Comparison of ENCODE assay signal across 13 mouse cellular contexts in genomic region chr1:182897506-182898138, GRCm38 (mm10). TPM values are rescaled to one million over a fixed set of nuclear protein-coding genes. Genes with fewer than 3 reads are reported as not detected.
DNase-seq lines count a peak whose midpoint lies in the region; ATAC-seq lines count a peak whose summit lies in the region.
"Had no signal": no experiment of that assay in that cellular context is flagged by ENCODE, and none has a peak within 500 bp of the region (broad histone marks: within the 10 kb centered on the region; RNA-seq: fewer than 3 reads in every experiment).

No protein-coding gene starts in this region.

- 76% methylated on average over 12 of the region's 12 CpGs for whole genome bisulfite sequencing in forebrain, embryonic 11.5 days
- WGBS in forebrain, embryonic 10.5 days, result 82% methylated on average over 12 of the region's 12 CpGs
- WGBS in neural tube, embryonic 12.5 days, result 72% methylated on average over 12 of the region's 12 CpGs
- WGBS in forebrain, embryonic 16.5 days, result 41% methylated on average over 12 of the region's 12 CpGs
- 57% methylated on average over 12 of the region's 12 CpGs for WGBS in neural tube, embryonic 14.5 days

- H3K9ac ChIP-seq in forebrain, embryonic 11.5 days (ENCODE audit: low read length), result no peak overlapping the region
- no peak overlapping the region for H3K9ac ChIP-seq in neural tube, embryonic 12.5 days
- H3K9ac ChIP-seq in forebrain, embryonic 16.5 days (replicated peaks; ENCODE audit: low read depth, low read length), result no peak overlapping the region
- H3K9ac ChIP-seq in neural tube, embryonic 14.5 days (replicated peaks; ENCODE audit: low read depth, low read length), result no peak overlapping the region
- H3K9ac ChIP-seq: heart, embryonic 13.5 days; liver, embryonic 13.5 days had no signal

- no peak overlapping the region for H3K4me2 ChIP-seq in forebrain, embryonic 11.5 days (ENCODE audit: low read depth, low read length, severe bottlenecking)
- H3K4me2 ChIP-seq in neural tube, embryonic 12.5 days (replicated peaks), result no peak overlapping the region
- H3K4me2 ChIP-seq in forebrain, embryonic 16.5 days (ENCODE audit: low read length), result no peak overlapping the region
- H3K4me2 ChIP-seq in neural tube, embryonic 14.5 days (ENCODE audit: low read depth, low read length), result no peak overlapping the region
- H3K4me2 ChIP-seq: heart, embryonic 13.5 days; liver, embryonic 13.5 days had no signal

- no peak overlapping the region for H3K27ac ChIP-seq in forebrain, embryonic 11.5 days (ENCODE audit: low read depth, low read length)
- no peak overlapping the region for H3K27ac ChIP-seq in forebrain, embryonic 10.5 days
- no peak overlapping the region for H3K27ac ChIP-seq in neural tube, embryonic 12.5 days
- H3K27ac ChIP-seq in forebrain, embryonic 16.5 days (ENCODE audit: low read length), result no peak overlapping the region
- H3K27ac ChIP-seq in neural tube, embryonic 14.5 days (ENCODE audit: low read depth, low read length), result peak overlapping the region; percentile 29
- H3K27ac ChIP-seq: heart, embryonic 13.5 days; left cerebral cortex, adult 2 months; liver, embryonic 13.5 days; macrophage had no signal

- H3K4me1 ChIP-seq in forebrain, embryonic 11.5 days (replicated peaks; ENCODE audit: control insufficient read depth, insufficient read depth, low read length), result no peaks in the 10 kb centered on the region
- no peaks in the 10 kb centered on the region for H3K4me1 ChIP-seq in forebrain, embryonic 10.5 days
- H3K4me1 ChIP-seq in neural tube, embryonic 12.5 days, result no peaks in the 10 kb centered on the region
- peaks cover 7% of the 10 kb centered on the region; the same call in 1 of the 2 replicates for H3K4me1 ChIP-seq in forebrain, embryonic 16.5 days (replicated peaks; ENCODE audit: control insufficient read depth, insufficient read depth, low read length)
- H3K4me1 ChIP-seq in neural tube, embryonic 14.5 days (ENCODE audit: control insufficient read depth, insufficient read depth, low read length), result peaks cover 5% of the 10 kb centered on the region; the same call in 1 of the 2 replicates
- H3K4me1 ChIP-seq: liver, embryonic 13.5 days had no signal

- H3K4me3 ChIP-seq in forebrain, embryonic 11.5 days (ENCODE audit: low read depth, low read length), result no peak overlapping the region
- H3K4me3 ChIP-seq in forebrain, embryonic 10.5 days, result no peak overlapping the region
- no peak overlapping the region for H3K4me3 ChIP-seq in neural tube, embryonic 12.5 days
- no peak overlapping the region for H3K4me3 ChIP-seq in forebrain, embryonic 16.5 days (replicated peaks; ENCODE audit: low read length)
- H3K4me3 ChIP-seq in neural tube, embryonic 14.5 days (ENCODE audit: low read depth, low read length), result no peak overlapping the region
- H3K4me3 ChIP-seq: heart, embryonic 13.5 days; left cerebral cortex, adult 2 months; liver, embryonic 13.5 days had no signal

- no peaks in the 10 kb centered on the region for H3K36me3 ChIP-seq in forebrain, embryonic 11.5 days (ENCODE audit: control insufficient read depth, insufficient read depth, low read length)
- H3K36me3 ChIP-seq in forebrain, embryonic 10.5 days (replicated peaks), result no peaks in the 10 kb centered on the region
- no peaks in the 10 kb centered on the region for H3K36me3 ChIP-seq in neural tube, embryonic 12.5 days
- no peaks in the 10 kb centered on the region for H3K36me3 ChIP-seq in forebrain, embryonic 16.5 days (ENCODE audit: control insufficient read depth, insufficient read depth)
- H3K36me3 ChIP-seq in neural tube, embryonic 14.5 days (ENCODE audit: control insufficient read depth, insufficient read depth, low read length), result no peaks in the 10 kb centered on the region
- H3K36me3 ChIP-seq: heart, embryonic 13.5 days; liver, embryonic 13.5 days had no signal

- H3K9me3 ChIP-seq in forebrain, embryonic 11.5 days (ENCODE audit: control insufficient read depth, low read length), result no peaks in the 10 kb centered on the region
- H3K9me3 ChIP-seq in forebrain, embryonic 10.5 days, result no peaks in the 10 kb centered on the region
- H3K9me3 ChIP-seq in neural tube, embryonic 12.5 days, result no peaks in the 10 kb centered on the region
- no peaks in the 10 kb centered on the region for H3K9me3 ChIP-seq in forebrain, embryonic 16.5 days (ENCODE audit: control insufficient read depth, low read length)
- H3K9me3 ChIP-seq in neural tube, embryonic 14.5 days (ENCODE audit: control insufficient read depth, low read length), result no peaks in the 10 kb centered on the region
- H3K9me3 ChIP-seq: heart, embryonic 13.5 days; liver, embryonic 13.5 days had no signal

- DNase-seq in forebrain, embryonic 11.5 days (ENCODE audit: low spot score), result peak; percentile 53
- DNase-seq in forebrain, embryonic 10.5 days (ENCODE audit: extremely low spot score, low spot score), result no peak
- DNase-seq in neural tube, embryonic 10.5 days (ENCODE audit: extremely low spot score, low spot score), result no peak
- no peak for DNase-seq in lung, adult 18-20 months
- DNase-seq: liver, embryonic 13.5 days had no signal

- peak; percentile 39; the same call in 1 of the 2 replicates for ATAC-seq in forebrain, embryonic 11.5 days (replicated peaks; ENCODE audit: low FRiP score)
- ATAC-seq in neural tube, embryonic 12.5 days (ENCODE audit: low FRiP score, low read depth), result peak; percentile 77; the same call in 1 of the 2 replicates
- ATAC-seq in forebrain, embryonic 16.5 days, result peak; percentile 82
- ATAC-seq in neural tube, embryonic 14.5 days (ENCODE audit: low read depth), result peak; percentile 78; the same call in 1 of the 2 replicates
- no peak for ATAC-seq in inflammation-experienced regulatory T-cells, adult 6 months
- ATAC-seq: intestine, postnatal 0 days had no signal

- H3K27me3 ChIP-seq in forebrain, embryonic 11.5 days (ENCODE audit: control insufficient read depth, insufficient read depth, low read length), result no peaks in the 10 kb centered on the region
- H3K27me3 ChIP-seq in forebrain, embryonic 10.5 days (ENCODE audit: poor library complexity, severe bottlenecking), result no peaks in the 10 kb centered on the region
- no peaks in the 10 kb centered on the region for H3K27me3 ChIP-seq in neural tube, embryonic 12.5 days (replicated peaks)
- no peaks in the 10 kb centered on the region for H3K27me3 ChIP-seq in forebrain, embryonic 16.5 days (replicated peaks; ENCODE audit: control insufficient read depth, insufficient read depth, low read length)
- no peaks in the 10 kb centered on the region for H3K27me3 ChIP-seq in neural tube, embryonic 14.5 days (ENCODE audit: control insufficient read depth, insufficient read depth, low read length)
- H3K27me3 ChIP-seq: heart, embryonic 13.5 days; liver, embryonic 13.5 days had no signal

RNA-seq across cellular contexts. Expression of gene Tlr5, which starts 57.0 kb away (rescaled TPM):
- 0.29 and 0.32 TPM in 2 replicates for polyA plus RNA-seq in forebrain, embryonic 11.5 days (2014; fragmentation: Nextera tagmentation; extraction: Ambion mirVana)
- 0.32 and 0.45 TPM in 2 replicates for polyA plus RNA-seq in forebrain, embryonic 10.5 days (2016; fragmentation: Nextera tagmentation; extraction: Ambion mirVana)
- polyA plus RNA-seq in neural tube, embryonic 12.5 days (2016; fragmentation: Nextera tagmentation; extraction: Ambion mirVana), result 0.47 and 0.69 TPM in 2 replicates
- 0.09 TPM in 1 of 2 replicates, not detected in the other for polyA plus RNA-seq in forebrain, embryonic 16.5 days (2015; fragmentation: Nextera tagmentation; extraction: Ambion mirVana)
- polyA plus RNA-seq in neural tube, embryonic 14.5 days (2014; fragmentation: Nextera tagmentation; extraction: Ambion mirVana), result 0.24 and 0.93 TPM in 2 replicates
- polyA plus RNA-seq in inflammation-experienced regulatory T-cells, adult 6 months (2017; shearing (Covaris generic)), result not detected
